Mouse (Mus musculus) stomach, postnatal 0 days (tissue): ENCODE measurements around the gene Popdc2.

Experiments
- CTCF ChIP-seq: IDR thresholded peaks from 2 replicates; pipeline ENCODE4 v1.5.1; 2016; ENCODE audit warnings: antibody characterized with exemption, low read depth, mild to moderate bottlenecking, moderate library complexity
- EP300 ChIP-seq: optimal IDR thresholded peaks from 2 replicates; pipeline ENCODE3; 2016; ENCODE audit warnings: antibody characterized with exemption

DNA sequence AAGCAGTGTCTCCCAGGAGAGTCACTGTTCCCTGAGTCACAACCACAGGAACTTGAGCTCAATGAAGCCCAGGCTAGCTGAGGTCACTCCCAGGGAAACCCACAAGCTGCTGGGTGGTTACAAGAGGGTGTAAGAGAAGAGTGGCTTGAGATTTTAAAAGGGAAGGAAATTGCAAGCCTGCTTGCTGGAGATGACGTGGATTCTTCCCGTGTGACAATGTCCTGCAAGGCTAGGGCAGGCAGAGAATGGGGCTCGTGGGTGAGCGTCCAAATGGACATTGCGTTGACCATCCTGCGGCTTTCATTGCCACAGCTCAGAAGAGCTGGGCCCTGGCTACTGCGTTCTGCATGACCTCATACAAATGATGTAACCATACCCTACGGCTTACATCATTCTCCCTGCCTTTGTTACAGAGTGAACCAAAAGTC, 32.2 kb downstream of the Popdc2 start:
- TF ChIP-seq EP300 (no peak), CTCF (no peak)
